Mouse (Mus musculus): ENCODE results near the gene Paqr8.

Gene Paqr8

DNA sequence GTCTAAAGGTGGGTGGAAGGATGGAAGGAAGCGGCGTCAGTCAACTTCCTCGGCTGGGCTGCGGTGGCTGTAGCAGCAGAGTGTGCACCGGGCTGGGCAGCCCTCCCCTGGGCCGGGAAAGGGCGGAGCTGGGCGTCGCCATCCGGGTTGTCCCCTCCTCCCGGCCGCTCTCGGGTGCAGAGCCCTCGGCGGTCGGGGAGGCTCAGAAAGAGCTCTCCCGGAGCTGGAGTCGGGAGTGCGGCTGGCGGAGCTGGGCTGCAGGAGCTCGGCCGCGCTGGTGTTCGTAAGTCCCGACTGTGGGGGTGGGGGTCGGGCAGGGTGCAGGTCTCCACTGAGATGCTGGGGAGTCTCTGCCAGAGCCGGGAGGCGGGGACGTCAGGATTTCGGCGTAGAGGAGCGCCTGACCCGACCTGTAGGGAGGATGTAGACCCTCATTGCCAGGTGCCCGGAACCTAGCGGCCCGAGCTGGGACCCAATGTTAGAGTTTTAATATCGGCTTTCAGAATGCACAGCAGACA lies at the start of gene Paqr8:
Paqr8 (plus strand) TSS at position 203 of the 518 bp plus-strand sequence.
- DNase-seq (ENCODE audit: low spot score), result peak; percentile 54

DNA sequence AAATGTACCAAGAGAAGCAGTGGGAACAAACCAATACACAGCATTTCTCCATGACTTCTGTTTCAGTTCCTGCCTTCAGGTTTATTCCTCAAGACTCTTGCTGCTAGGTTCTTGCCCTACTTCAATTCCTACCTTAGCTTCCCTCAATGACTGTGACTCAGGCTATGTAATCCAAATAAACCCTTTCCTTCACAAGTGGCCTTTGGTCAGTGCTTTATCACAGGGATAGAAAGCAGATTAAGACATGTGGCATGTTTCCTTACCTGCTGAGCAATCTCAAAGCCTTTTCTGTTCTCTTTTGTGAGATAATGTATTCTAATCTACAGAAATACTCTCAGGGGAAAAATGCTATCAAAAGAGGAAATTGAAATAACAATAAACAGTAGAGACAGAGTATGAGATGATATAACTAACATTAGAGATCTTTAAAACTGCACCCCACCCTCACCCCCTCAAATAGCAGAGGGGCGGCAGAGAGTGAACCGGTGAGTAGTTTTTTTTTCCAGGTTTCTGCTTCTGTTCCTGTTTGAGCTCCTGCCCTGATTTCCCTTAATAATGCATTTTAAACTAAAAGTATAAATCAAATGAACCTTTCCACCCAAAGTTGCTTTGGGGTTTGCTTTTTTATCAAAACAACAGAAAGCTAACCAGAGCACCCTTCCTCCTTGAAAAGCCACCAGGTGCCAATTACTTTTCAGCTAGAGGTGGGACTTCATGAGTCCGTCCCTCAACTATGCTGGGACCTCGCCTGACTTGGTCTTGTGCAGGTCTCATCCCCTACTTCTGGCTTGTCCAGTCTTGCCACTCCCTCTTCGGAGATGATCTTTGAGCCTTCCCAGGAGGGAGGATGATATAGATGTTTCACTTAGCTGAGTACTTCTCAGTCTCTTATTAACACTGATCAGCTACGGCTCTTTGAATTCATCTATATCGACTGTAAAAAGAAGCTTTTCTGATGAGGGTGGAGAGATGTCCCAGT lies 33.2 kb upstream of the Paqr8 start:
- DNase-seq (ENCODE audit: low spot score), result no peak

DNA sequence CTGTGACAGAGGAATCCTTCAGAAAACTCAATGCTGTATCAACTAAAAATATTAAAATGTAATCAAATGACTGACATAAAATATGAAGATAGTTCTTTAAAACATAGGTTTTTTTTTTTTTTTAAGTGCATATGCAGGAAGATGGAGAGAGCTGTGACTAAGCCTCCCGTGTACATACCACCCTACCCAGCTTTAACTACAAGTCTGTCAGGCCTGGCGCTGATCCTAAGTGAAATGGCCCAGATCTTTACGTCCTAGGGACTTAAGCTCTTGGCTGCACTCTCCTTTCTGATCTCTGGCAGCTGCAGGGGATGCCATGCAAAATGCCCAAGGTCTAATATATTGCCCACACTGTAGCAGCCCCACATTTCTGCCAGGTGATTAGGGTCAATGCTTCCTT lies 29.6 kb upstream of the Paqr8 start:
- no peak for DNase-seq (ENCODE audit: low spot score)

DNA sequence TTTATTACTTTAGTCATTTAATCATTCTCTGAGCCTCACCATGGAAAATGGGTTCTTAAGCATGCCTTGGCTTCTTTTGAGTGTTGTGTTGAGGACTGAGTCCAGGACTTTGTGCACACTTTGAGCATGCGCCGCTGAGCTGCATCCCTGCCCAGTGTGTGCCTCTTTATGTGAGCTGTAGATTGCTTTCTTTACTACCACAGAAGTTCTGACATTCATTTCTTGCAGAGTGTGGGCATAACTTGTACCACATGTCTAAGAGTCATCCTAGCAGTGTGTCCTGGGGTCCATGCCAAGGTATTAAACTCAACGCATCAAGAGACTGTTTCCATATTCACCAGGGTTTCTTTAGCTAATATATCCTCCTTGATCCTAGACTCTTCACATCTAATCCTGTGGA lies 28.5 kb upstream of the Paqr8 start:
- DNase-seq (ENCODE audit: low spot score), result no peak

DNA sequence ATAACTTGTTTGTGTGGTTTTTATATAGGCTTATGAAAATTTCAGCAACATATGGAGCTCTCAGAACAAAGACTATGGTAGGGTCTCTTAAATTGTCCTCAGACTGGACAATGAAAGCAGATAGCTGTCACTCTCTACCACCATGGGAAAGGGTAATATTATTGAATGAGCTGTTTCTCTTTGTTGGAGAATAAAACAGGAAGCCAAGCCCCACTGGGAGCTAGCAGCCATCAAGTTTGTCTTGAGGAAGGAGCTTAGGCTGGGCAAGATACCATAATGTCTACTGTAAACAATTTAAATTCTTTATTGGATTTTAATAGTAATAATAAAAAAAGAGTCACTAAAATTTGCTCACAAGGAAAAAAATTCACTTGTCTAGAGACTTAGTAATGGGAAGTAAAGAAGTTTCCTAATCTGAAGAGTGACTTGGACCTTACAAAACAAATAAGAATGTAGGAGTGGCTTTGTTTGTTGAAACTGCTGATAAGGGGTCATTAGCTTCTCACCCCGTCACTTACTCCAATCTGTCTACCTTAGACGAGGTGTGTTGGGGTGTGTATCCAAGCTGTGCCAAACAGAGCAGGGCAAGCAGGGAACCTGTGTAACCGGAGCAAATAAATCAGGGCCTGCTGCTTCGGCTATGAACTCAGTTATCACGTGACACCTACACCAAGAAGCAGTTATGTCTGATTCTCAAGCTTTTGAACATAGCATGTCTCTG lies 26.8 kb upstream of the Paqr8 start:
- no peak for DNase-seq (ENCODE audit: low spot score)

DNA sequence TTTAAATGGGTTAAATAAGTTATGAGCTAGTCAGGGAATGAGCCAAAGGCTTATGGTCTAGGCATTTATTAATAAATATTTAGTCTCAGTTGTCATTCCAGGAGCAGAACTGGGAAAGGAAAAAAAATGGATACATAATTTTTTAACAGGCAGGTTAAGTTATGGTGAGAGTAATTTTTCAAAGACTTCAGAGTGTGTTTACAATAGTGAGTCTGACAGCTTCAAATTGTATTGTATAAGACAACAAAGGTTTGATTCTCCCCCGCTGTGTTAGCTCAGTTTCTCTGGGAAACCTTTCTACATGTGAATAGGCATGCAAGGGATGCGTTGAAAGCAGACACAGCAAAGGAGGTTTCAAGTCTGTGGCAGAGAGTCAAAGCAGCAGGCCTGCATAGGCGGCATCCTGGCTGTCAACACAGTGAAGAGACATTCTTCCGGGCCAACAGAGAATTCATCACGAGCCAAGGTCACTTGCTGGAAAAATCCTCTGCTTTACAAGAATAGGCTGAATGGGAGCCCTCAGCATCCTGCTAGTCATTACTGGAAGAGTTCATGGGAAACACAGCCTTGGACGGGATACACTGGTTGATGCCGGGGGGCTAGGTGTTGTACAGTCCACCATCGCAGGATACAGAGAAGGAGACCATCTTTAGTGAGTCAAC lies 23.0 kb upstream of the Paqr8 start:
- no peak for DNase-seq (ENCODE audit: low spot score)

DNA sequence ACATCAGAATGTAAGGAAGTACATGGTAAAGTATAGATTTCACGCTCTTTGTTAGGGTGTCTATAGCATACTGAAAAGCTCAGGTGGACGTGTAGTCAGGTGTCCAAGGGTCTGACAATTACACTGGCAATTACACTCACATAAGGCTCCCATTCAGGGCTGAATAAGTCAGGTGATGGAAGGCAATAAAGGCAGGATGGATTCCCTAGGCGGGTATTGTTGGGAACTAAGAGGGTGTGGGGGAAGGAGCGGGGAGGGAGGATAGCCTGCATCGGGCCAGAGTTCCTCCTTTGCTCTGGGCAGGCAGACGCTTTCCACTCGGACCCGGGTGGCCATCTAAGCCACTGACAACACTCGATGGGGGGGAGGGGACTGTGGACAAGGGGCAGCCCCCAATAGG lies 22.4 kb upstream of the Paqr8 start:
- no peak for DNase-seq (ENCODE audit: low spot score)

DNA sequence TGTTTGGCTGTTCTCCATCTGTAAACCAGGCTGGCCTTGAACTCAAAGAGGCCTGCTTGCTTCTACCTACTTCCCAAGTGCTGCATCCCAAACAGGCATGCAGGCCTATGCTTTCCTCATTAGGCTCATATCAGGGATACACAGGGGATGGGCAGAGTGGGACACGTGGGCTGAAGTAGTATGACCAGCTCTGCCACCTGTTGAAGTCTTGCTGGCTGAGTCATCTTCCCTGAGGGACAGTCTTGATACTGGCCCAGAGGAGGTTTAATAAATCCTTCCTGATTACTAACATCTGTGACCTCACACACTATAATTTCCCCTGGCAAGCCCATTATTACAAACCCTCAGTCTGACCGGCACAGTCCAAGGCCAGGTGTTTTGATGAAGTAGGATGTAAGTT lies 19.5 kb upstream of the Paqr8 start:
- no peak for DNase-seq (ENCODE audit: low spot score)

DNA sequence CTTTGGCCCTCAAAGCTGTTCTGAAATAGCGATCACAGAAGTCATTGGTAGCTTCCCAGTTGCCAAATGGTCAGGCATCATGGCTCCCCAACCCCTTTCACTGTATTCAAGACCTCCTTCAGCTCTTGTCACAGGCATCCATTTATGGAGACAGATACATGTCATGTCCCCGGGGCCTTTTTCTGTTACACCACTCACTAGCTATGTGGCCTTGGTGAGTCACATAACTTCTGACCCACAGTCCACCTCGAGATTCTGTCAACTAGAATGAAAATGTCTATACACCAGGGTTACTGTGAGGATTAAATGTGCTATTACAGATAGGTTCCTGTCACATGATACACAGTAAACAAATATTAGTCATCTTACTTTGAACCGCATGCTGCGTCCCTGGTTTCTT lies 17.9 kb upstream of the Paqr8 start:
- DNase-seq (ENCODE audit: low spot score), result no peak

DNA sequence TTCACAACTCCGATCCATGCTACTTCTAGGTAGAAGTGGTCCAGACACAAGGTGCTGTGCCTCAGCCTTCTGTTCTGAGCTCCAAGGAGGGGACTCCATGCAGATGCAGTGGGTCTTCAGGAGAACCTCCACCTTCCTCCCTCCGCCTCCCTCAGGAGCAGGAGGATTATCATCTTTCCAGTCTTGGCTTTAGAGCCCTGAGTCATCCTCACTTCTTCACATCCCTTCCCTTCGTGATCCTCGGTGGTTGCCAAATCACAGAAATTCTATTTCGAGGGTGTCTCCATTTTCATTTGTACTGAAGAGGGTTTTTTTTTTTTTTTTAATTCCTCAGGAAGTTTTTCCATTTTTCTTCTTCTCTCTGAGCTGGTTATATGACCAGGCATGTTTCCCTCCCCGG lies 16.3 kb upstream of the Paqr8 start:
- no peak for DNase-seq (ENCODE audit: low spot score)

DNA sequence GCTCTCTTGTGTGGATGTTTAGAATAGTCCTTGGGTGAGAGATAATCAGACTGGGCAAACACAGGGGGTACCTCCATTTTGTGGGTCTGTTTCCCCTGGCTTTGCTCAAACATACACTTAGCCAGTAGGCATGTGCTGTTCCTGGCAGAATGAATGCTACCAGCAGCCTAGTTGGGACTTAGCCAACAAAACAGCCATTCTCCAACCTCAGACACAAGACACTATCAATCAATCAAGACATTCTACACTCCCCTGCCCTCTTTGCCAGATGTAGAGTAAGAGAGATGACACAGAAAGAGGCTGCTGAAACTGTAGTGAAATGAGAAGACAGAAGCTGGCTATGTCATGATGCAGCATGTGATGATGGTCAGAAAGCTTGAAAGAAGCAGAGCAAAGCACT lies 13.1 kb upstream of the Paqr8 start:
- no peak for DNase-seq (ENCODE audit: low spot score)

DNA sequence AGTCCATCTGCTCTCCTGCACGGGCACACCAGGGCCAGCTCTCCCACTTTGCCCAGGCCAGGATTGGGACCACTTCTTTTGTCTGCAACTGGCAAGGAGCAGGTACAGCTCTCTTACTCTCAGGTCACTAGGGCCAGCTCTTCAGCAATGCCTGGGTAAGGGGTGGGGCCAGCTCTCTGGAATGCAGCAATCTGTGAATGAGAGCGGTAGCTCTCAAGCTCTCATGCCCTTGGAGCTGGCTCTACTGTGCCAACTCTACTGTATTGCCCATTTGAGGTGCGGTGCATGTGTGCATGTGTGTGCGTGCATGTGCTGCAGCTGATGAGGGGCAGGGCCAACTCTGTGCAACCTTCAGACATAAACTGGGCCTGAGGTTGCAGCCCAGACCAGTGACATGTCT lies 11.0 kb upstream of the Paqr8 start:
- DNase-seq (ENCODE audit: low spot score), result no peak

DNA sequence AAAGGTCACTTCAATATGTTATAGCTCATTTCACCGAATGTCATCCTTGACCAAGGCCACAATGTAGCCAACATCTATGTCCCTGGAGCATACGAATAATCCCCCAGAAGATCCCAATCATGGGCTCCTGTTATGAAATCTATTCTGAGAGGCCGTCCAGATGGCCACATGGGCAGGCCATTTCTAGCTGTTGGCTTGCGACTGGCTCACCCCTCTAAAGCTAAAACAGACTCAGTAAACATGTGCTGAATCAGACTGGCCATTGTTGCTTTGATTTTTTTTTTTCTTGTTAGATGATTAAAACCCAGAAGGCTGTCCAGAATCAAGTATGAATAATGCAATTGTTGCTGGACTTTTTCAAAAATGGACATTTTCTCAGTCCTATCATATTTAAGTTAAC lies 7.3 kb upstream of the Paqr8 start:
- DNase-seq (ENCODE audit: low spot score), result no peak

DNA sequence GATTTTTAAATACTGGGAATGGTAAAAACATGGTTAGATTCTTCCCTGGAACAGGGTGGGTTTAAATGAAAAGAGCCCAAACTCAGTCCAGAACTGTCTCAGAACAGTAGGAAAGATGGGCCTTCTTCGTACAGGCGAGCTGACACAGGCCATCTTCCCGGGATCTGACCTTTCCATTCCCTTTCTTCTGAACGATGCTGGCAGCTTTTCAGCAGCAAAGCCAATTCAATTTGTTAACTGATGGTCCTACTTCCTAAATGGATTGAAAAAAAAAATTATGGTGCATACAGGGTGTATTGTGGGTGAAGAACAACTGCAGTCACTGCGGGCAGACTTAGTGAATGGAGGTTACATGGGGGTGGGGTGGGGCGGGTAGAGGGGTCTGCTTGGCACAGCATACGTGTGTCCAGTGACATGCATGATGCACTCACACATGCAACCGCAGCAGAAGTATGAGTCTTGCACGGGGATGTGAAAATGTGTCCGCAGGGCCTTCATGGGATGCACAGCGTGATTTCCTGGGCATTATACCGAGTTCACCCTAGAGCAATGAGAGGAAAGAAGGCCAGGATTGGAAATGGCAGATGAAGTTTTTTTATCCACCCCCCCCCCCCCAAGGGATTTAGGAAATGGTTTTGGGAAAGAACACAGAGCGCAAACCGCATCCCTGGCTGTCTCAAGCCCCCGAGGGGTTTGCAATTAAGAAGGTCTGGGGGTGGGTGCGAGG lies 566 bp upstream of the Paqr8 start:
- no peak for DNase-seq (ENCODE audit: low spot score)

DNA sequence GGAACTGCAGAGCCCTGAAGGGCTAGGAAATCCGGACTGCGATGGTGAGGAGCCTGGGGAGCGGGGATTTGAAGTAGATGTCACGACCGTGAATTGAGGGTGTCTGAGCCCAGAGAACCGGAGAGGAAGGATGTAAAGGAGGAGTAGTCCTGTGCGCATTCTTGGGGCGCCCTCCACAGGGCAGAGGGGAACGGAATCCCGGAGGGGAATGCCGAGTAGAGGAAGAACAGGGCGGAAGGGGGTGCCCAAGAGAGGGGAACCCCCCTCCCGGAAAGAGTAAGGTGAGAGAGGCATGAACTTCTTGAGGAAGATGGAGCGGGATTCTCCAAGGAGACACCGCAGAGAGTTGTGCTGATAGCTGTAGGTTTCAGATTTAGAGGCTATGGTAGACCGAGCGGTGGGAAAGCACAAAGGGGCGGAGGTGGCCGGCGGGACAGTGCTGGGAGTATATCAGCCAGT lies 564 bp downstream of the Paqr8 start:
- peak; percentile 8 for DNase-seq (ENCODE audit: low spot score)

DNA sequence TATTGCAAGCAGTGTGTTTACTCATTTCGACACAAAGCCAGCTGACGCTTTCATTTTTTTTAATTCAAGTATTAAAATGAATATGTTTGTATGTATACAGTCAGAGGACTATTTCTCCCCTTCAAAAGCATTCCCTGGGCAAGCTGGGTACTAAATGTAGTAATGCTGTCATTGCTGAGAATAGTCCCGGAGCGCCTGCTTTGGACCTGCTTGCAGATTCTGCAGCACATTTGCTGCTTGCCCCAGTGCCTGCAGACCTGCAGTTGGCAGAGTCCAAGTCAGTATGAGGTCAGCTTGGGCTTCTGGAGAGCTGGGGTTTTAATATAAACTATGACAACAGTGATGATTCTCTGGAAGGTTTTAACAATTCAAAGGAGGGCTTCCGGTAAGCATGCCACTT lies 2.7 kb downstream of the Paqr8 start:
- DNase-seq (ENCODE audit: low spot score), result no peak

DNA sequence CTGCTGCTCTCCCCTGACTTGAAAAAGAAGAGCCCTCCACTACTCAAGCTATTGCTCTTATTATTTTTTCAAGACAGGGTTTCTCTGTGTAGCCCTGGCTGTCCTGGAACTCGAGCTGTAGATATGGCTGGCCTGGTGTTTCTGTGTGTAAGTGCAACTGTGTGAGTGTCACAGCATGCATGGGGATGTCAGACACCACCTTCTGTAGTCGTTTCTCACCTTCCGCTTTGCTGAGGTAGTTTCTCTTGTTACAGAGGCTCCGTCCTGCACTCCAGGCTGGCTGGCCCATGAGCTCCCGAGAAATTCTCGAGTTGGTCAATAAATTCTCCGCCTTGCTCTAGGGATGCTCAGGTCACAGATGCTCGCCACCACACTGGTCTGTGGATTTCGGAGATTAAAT lies 8.0 kb downstream of the Paqr8 start:
- no peak for DNase-seq (ENCODE audit: low spot score)

DNA sequence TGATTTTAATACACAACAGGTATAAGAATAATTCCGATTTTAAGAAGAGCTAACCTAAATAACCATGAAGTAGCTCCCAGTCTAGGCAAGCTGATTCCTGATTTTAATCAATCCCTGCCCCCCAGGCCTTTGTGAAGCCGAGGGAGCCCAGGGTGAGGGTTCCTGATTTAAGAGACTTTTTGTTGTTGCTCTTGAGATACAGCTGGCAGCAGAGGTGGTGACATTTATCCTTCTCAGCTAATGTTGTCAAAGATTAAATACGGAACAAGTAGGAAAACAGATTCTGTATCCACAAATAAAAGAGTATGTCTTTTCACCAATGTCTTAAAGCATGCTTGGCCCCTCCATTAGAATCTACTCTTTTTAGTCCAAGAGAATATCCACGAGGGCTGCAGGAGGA lies 9.9 kb downstream of the Paqr8 start:
- no peak for DNase-seq (ENCODE audit: low spot score)

DNA sequence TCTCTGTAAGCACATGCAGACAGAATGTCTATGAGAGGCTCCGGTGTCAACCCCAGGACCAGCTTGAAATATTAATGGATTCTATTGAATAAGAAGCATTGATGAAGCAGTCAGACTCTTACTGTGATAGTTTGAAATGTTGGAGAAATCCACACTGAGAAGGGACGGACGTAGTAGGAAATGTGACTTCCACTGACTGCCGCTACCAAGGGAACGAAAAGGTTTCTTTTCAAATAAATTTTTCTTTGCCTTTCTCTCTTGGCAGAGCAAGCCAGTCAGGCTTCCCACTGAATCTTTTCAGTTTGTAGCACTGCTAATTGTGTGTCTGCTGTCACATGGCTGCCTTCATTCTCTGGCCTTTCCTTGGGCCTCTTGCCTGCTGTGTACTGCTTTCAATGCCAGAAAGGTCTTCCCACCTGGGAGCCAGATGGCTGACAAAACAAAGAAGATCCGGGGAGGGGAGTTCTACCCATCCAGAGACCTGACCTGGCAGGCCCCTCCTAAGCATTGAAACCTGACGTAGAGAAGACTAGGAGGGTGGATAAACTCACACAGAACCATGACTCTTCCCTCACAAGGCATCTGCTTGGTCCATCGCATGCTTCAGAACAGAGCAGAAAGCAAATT lies 15.2 kb downstream of the Paqr8 start:
- DNase-seq (ENCODE audit: low spot score), result no peak

DNA sequence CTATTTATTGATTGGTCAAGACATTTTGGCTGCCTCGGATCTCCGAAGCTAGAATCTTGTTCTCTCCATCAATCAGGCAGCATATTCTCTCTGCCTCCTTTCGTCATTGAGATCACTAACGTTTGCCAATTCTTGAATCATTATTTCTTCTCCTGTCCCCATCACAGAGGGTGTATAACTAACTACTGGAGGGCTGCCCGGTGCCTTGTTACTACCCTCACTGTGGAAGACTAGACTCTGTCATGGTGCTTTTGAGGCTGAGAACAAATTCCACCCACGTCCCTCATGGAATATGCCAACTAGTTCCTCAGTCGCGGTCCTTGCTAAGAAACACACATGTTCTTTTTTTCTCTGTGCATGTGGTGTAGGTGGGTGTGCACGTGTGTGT lies 15.7 kb downstream of the Paqr8 start:
- DNase-seq (ENCODE audit: low spot score), result no peak

DNA sequence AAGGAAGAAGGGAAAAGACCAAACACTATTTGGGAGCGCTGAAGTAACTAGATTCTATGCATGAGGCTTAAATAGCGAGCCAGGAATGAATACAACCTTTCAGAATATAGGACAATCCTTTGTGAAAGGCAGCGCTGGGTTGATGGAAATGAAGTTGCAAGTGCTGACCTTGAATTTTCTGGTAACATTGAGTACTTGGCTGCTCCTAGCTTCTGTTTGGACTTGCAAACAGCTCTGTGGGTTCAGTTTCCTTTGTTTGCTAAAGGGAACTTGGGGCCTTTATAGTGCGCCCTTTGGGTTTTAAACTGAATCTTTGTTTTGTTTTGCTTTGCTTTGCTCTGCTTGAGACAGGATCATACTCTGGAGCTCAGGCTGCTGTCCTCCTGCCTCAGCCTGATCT lies 18.1 kb downstream of the Paqr8 start:
- DNase-seq (ENCODE audit: low spot score), result no peak

Data from spleen, adult 12 weeks (tissue).